Mouse (Mus musculus) monocyte, adult 5-6 weeks (primary cell): ENCODE measurements around the gene Pitpna. TPM values are rescaled to one million over a fixed set of nuclear protein-coding genes. Genes with fewer than 3 reads are reported as not detected.

Experiments
- ATAC-seq: fragments of 153-309, 156-312 bp; replicated peaks from 2 replicates; pipeline ENCODE4 v1.8.0; 2017; ENCODE audit warnings: mild to moderate bottlenecking; ENCODE audit not compliant: low TSS enrichment, insufficient number of reproducible peaks, severe bottlenecking, poor library complexity, low FRiP score
- total RNA-seq: library from RNA; stranded (forward); fragments of 200-1000, 200-491, 200-594 nt; gene quantifications from 3 replicates; pipeline ENCODE4 v1.2.3, GENCODE M21; 2017

Pitpna gene
- total RNA-seq, 1 experiment from 2014 or later = 174 TPM

GRCm38 (mm10) chr11:75560530-75561409 lies 27.1 kb upstream of the Pitpna start:
- no peak for ATAC-seq

- ATAC-seq = no peak
Measured at GRCm38 (mm10) chr11:75561410-75561791, 26.5 kb upstream of the Pitpna start.

GRCm38 (mm10) chr11:75562840-75563239 lies 25.1 kb upstream of the Pitpna start:
- ATAC-seq = no peak; the same call in 1 of the 2 replicates

- no peak for ATAC-seq
Measured at GRCm38 (mm10) chr11:75563851-75564548, 23.9 kb upstream of the Pitpna start.

GRCm38 (mm10) chr11:75565849-75566248 lies 22.0 kb upstream of the Pitpna start:
- ATAC-seq = 0 out of 2 replicates have a peak, but pooled peaks have one; percentile 29

GRCm38 (mm10) chr11:75566276-75567196 lies 21.4 kb upstream of the Pitpna start:
- peak; percentile 52 for ATAC-seq

GRCm38 (mm10) chr11:75567346-75568114 lies 20.4 kb upstream of the Pitpna start:
- no peak for ATAC-seq

GRCm38 (mm10) chr11:75568115-75568511 lies 19.8 kb upstream of the Pitpna start:
- no peak for ATAC-seq

- ATAC-seq = no peak
Measured at GRCm38 (mm10) chr11:75568962-75569361, 18.9 kb upstream of the Pitpna start.

- no peak for ATAC-seq
Measured at GRCm38 (mm10) chr11:75570375-75571125, 17.3 kb upstream of the Pitpna start.

- peak; percentile 42 for ATAC-seq
Measured at GRCm38 (mm10) chr11:75571126-75571990, 16.5 kb upstream of the Pitpna start.

- ATAC-seq = no peak
Measured at GRCm38 (mm10) chr11:75572301-75572791, 15.6 kb upstream of the Pitpna start.

- ATAC-seq = peak; percentile 83
Measured at GRCm38 (mm10) chr11:75572854-75573650, 14.8 kb upstream of the Pitpna start.

- no peak for ATAC-seq
Measured at GRCm38 (mm10) chr11:75574378-75575123, 13.3 kb upstream of the Pitpna start.

- no peak for ATAC-seq
Measured at GRCm38 (mm10) chr11:75575560-75576123, 12.3 kb upstream of the Pitpna start.
